Mouse (Mus musculus) spleen, postnatal 4 days (tissue): Measurements from ENCODE around the gene Htt.
"Not testable (repeated sequence)": the region's sequence is repeated elsewhere in the genome, so short reads cannot be mapped to it uniquely, and the experiment has no call there.

Experiments used
- DNase-seq, 2 experiments: peaks; one replicate each; pipeline ENCODE4 v3.0.0; 2022; ENCODE audit warnings: low spot score in 2 of 2

The Htt gene

GRCm38 (mm10) chr5:34761509-34761908, at the start of gene Htt:
TSS of gene Htt (plus strand) at chr5:34761740.
- DNase-seq: peak; percentile 92 to 97

- not testable (repeated sequence) for DNase-seq
Observed at GRCm38 (mm10) chr5:34714371-34714770, 47.2 kb upstream of the Htt start.

GRCm38 (mm10) chr5:34714816-34715215, 46.7 kb upstream of the Htt start:
- DNase-seq: no peak

GRCm38 (mm10) chr5:34729141-34729540, 32.4 kb upstream of the Htt start:
- no peak for DNase-seq

DNA sequence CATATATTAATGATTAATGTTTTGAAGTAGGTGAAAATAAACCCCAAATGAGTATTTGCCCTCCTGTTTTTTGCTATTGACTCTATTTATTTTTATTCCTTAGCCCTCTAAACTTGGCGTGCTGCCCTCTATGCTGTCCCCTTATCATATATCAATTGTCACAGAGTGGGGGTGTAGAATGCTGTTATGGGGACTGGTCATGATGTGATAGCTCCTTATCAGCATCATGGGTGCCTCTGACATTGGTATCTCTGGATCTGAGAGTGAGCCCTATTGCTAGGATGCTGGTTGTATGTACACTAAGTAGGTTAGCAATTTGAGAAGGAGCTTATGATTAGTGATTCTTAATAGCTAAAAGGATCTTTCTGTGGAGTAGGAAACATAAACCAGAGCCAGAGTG, 31.3 kb upstream of the Htt start:
- DNase-seq: no peak

GRCm38 (mm10) chr5:34751477-34751876, 10.1 kb upstream of the Htt start:
- DNase-seq: no peak

GRCm38 (mm10) chr5:34758762-34759161, 2.8 kb upstream of the Htt start:
- DNase-seq: no peak

DNA sequence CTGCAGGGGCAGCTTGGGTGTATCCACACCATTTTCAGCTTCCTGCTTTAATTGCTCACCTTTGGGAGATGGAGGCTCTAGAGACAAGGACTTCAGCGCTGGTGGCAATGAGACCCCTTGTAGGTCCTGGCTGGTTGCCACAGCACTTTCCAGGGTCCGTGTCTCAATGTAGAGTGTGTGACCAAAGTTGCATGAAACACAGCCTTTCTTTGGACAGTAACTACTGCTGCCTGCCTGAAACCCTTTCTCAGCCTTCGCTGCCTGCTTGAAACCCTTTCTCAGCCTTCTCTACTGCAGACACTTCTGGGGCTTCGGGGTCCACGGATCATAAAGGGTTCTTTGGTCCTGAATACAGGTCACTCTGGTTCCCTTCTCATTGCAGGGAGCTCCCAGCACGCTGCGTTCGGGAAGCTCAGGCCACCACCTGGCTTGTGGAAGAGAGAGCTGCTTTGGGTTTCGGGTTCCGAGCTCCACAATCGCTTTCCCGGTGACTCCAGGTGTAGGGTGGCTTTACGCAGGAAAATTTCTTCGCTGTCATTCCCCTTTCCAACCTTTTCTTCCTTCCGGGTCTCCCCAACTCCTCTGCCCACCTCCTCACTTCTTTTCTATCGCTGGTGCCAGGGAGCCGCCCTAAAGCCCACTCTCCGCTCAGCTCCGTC, 561 bp upstream of the Htt start:
- peak; percentile 17 to 62 for DNase-seq

- DNase-seq: peak in 1 of 2 experiments; percentile 40
Observed at GRCm38 (mm10) chr5:34761934-34762611, 533 bp downstream of the Htt start.

- no peak for DNase-seq
Observed at GRCm38 (mm10) chr5:34771818-34772217, 10.3 kb downstream of the Htt start.

GRCm38 (mm10) chr5:34772696-34773245, 11.2 kb downstream of the Htt start:
- DNase-seq: no peak

GRCm38 (mm10) chr5:34773392-34773791, 11.9 kb downstream of the Htt start:
- no peak for DNase-seq

- no peak for DNase-seq
Observed at GRCm38 (mm10) chr5:34785027-34785426, 23.5 kb downstream of the Htt start.

DNA sequence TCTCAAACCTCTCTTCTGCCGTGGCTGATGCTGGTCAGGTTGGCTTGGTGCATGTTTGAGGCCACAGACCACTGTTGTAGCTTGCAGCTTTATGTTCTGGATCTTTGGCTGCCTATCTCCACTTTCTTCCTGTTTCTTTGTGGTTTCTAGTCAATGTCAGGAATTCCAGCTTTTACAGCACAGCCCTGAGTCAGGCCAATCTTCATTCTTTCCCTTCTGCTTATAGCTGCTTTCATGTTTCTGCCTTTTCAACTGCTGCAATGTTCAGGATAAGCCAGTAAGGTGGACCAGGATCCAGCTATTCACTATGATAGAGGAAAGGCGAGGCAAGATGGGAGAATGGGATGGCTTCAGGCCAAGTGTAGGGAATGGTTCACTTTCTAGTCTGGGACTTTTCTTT, 29.6 kb downstream of the Htt start:
- no peak for DNase-seq

DNA sequence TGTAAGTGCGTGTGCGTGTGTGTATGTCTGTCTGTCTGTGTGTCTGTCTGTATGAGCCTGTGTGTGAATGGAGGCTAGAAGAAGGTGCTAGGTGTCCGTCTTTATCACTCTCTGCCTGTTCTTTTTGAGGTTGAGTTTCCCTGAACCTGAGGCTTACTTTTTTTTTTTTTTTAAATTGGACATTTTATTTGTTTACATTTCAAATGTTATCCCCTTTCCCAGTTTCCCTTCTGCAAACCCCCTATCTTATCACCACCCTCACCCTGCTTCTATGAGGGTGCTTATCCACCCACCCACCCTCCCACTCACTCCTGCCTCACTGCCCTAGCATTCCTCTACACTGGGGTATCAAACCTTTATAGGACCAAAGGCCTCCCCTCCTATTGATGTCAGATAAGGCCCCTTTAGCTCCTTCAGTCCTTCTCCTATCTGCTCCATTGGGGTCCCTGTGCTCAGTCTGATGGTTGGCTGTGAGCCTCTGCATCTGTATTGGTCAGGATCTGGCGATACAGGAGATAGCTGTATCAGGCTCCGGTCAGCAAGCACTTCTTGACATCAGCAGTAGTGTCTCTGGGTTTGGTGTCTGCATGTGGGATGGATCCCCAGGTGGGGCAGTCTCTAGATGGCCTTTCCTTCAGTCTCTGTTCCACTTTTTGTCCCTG, 38.9 kb downstream of the Htt start:
- DNase-seq: no peak

- DNase-seq: no peak
Observed at GRCm38 (mm10) chr5:34806038-34806437, 44.5 kb downstream of the Htt start.

GRCm38 (mm10) chr5:34822431-34823149, 61.0 kb downstream of the Htt start:
- DNase-seq: no peak

DNA sequence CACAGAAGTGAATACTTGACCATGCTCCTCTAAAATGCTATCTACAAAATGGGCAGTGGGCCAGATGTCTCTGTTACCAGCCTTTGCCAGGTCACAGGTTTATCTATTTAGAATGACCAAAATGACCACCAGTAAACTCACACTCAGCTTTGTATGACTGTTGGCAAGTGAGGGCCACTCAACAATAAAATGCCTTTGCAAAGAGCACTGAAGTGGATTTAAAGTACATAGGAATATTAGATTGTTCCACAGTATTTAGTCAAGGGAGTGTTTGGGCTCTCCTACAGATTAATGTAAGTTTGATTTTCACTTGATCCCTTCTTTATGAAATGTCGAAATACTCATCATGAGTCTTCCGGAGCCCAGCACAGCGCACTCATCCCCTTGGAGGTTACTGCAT, 92.5 kb downstream of the Htt start:
- no peak for DNase-seq

DNA sequence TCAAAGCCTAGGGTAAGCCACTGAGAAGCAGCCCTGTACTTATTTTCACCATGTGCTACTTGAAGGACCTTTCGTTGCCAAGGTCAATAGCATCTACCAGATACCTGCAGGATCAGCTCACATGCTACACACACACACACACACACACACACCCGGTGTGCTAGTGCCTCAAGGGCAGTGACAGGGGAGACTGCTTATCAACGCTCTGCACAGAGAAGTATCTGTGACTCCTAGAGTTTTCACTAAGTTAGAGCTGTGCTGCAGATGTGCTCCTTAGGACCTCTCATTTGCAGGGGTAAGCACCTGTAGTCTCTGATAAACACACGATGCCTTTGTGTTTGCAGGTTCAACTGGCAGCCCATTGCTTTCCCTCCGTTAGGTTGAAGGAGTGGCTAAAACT, 103.8 kb downstream of the Htt start:
- no peak for DNase-seq

- DNase-seq: peak in 1 of 2 experiments; percentile 35
Observed at GRCm38 (mm10) chr5:34880307-34880706, 118.8 kb downstream of the Htt start.

DNA sequence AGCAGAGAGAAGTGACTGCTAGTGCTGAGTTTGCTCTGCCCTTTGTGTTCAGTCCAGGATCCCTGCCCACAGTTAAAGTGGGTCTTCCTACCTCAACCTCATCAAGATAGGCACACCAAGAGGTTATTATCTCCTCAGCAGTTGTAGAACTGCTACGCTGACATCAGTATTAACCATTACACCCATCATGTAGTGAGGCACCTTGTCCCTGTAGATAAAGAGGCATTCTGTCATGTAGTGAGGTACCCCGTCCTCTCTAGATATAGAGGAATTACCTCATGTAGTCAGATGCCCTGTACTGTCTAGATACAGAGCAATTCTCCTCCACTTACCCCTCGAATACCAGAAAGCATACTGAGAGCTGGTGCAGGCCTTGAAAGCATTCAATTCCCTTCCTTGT, 119.5 kb downstream of the Htt start:
- DNase-seq: peak in 1 of 2 experiments; percentile 57

- no peak for DNase-seq
Observed at GRCm38 (mm10) chr5:34885250-34885649, 123.7 kb downstream of the Htt start.
